Mouse (Mus musculus) ES-Bruce4 (cell line): ENCODE results near the gene Baiap2.

Source experiments
- CTCF ChIP-seq: IDR thresholded peaks from one replicate; pipeline ENCODE4 v1.8.1; 2011; ENCODE audit warnings: low read depth, low read length
- EP300 ChIP-seq: IDR thresholded peaks from 2 replicates; pipeline ENCODE4 v1.6.1; 2011; ENCODE audit warnings: low read depth, low read length; ENCODE audit not compliant: insufficient read depth
- POLR2A ChIP-seq: IDR thresholded peaks from one replicate; pipeline ENCODE4 v1.8.1; 2011; ENCODE audit warnings: low read length; ENCODE audit not compliant: insufficient read depth

GRCm38 (mm10) chr11:120033473-120033872 lies 90.9 kb downstream of the Baiap2 start:
- TF ChIP-seq EP300 (no peak), CTCF (no peak), POLR2A (no peak)
